Mouse (Mus musculus): ENCODE data around the gene Bscl2. TPM values are rescaled to one million over a fixed set of nuclear protein-coding genes. Genes with fewer than 3 reads are reported as not detected.
"Not testable (repeated sequence)": the region's sequence is repeated elsewhere in the genome, so short reads cannot be mapped to it uniquely, and the experiment has no call there.

The Bscl2 gene
- total RNA-seq, 2 experiments from 2014 or later, result 48.1 to 97.8 TPM

DNA sequence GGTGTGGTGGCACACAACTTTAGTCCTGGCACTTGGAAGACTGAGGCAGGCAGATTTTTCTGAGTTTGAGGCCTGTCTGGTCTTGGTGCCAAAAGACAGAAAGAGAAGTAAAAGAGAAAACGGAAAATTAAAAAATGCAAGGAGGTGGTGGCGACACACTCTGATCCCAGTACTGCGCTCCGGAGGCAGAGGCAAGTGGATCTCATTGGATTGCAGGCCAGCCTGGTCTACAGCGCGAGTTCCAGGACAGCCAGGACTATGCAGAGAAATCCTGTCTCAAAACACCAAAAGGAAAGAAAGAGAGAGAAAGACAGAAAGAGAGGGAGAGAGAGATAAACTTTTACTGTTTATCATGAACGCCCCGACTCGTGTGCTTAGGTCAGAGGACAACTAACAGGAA is 33.6 kb downstream of the Bscl2 start:
- ATAC-seq (ENCODE audit: poor library complexity, severe bottlenecking), result no peak; the same call in 1 of the 2 replicates

DNA sequence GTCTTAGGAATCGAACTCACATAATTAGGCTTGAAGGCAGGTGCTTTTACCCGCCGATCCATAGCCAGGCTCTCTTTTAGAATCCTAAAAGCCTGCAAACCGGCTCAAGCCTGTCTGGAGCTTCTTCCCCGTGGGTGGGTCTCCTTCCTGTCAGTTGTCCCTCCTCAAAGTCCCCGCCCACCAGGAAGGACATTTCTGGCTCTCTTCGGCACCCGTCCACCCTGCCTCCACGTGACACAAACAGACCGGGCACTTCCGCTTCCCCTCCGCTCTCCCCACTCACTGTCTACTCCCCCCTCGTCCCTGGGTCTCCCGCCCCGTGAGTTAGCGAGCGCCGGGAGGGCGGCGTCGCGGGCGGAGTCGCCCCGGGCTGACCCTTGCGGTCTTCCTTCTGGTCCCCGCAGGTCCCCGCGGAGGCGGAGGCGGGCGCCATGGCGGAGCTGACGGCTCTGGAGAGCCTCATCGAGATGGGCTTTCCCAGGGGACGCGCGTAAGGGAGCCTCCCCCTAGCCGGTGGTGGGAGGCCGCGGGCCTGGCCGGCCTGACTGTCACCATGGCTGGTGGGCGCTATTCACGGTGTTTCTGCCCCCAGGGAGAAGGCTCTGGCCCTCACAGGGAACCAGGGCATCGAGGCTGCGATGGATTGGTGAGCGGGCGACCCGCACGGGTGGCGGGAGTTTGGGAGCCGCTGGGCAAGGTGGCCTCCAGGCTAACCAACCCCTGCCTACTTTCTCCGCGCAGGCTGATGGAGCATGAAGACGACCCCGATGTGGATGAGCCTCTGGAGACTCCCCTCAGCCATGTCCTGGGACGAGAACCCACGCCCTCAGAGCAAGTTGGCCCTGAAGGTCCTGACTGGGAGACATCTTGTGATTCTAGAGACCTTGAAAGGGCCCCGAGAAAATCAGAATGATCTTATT is 34.3 kb downstream of the Bscl2 start, which contains the start of gene Ubxn1:
Gene Ubxn1 (plus strand): TSS at position 230 of the 920 bp plus-strand sequence.
- peak; percentile 100 for ATAC-seq (ENCODE audit: poor library complexity, severe bottlenecking)

- ATAC-seq (ENCODE audit: poor library complexity, severe bottlenecking), result no peak
These were observed 35.1 kb downstream of the Bscl2 start for GRCm38 (mm10) chr19:8872266-8872840.

DNA sequence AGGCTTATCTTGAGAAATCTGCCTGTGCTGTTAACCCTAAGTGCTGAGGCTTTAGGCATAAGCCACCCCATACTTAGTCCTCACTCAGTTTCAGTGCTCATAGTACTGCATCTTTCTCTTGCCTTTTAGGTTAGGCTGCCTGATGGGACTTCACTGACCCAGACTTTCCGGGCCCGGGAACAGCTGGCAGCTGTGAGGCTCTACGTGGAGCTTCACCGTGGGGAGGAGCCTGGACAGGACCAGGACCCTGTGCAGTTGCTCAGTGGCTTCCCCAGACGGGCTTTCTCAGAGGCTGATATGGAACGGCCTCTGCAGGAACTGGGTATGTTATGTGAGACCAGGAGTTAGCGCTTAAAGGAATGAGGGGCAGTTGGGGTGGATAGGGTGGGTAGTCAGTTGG is 37.8 kb downstream of the Bscl2 start:
- no peak for ATAC-seq (ENCODE audit: poor library complexity, severe bottlenecking)

GRCm38 (mm10) chr19:8880311-8881033 is 43.2 kb downstream of the Bscl2 start, which contains the start of gene Uqcc3:
Gene Uqcc3, minus strand, starts transcription at chr19:8880923.
- ATAC-seq (ENCODE audit: poor library complexity, severe bottlenecking), result peak; percentile 99

GRCm38 (mm10) chr19:8881034-8881392 is 43.7 kb downstream of the Bscl2 start:
- ATAC-seq (ENCODE audit: poor library complexity, severe bottlenecking), result no peak

GRCm38 (mm10) chr19:8883616-8884015 is 46.3 kb downstream of the Bscl2 start, which contains the start of the genes Lbhd1 and Gm49403:
Gene Lbhd1, plus strand, starts transcription at chr19:8883732.
Gene Gm49403, plus strand, starts transcription at chr19:8883930.
- no peak for ATAC-seq (ENCODE audit: poor library complexity, severe bottlenecking)

- no peak for ATAC-seq (ENCODE audit: poor library complexity, severe bottlenecking)
These were observed 49.8 kb downstream of the Bscl2 start for GRCm38 (mm10) chr19:8886916-8887584.

DNA sequence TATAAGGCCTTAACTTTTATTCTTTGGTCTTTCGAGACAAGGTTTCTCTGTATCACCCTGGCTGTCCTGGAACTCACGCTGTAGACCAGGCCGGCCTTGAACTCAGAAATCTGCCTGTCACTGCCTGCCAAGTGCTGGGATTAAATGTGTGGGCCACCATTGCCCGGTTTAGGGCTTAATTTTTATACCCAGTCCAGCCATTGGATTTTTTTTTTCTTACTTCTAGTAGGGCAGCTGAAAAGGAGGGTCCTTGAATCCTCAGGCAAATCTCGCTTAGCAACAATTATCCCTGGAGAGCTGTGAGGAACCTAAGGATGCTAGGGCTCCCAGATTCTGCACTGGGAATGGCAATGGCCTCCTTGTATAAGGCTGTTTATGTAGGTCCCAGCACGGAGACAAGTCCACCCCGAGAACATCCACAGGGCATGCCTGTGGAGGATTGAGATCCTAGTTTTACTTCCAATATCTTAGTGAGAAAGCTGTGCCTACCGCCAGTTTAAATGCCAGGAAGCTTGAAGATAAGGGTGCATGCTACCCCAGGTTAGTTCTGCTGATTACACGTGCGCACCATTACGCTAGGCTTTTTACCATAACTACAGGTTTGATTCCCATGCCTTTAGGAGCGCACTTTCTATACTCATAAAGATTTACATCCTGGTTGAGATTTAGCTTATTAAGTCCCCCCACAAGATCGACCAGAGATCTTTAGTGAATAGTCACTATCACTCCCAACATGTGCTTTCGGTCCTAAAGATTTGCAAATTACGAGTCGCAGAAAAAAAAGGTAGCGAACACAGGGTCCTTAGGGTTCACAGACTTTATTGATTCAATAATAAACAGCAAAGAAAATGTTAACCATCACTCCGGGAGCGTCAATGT is 50.6 kb downstream of the Bscl2 start:
- no peak for ATAC-seq (ENCODE audit: poor library complexity, severe bottlenecking)

- ATAC-seq (ENCODE audit: poor library complexity, severe bottlenecking), result peak; percentile 95
These were observed 51.5 kb downstream of the Bscl2 start, which contains the start of the genes 1810009A15Rik and Gm49416 for GRCm38 (mm10) chr19:8888511-8889385. Gene 1810009A15Rik, plus strand, starts transcription at chr19:8888853. Gene Gm49416, plus strand, starts transcription at chr19:8888926.

DNA sequence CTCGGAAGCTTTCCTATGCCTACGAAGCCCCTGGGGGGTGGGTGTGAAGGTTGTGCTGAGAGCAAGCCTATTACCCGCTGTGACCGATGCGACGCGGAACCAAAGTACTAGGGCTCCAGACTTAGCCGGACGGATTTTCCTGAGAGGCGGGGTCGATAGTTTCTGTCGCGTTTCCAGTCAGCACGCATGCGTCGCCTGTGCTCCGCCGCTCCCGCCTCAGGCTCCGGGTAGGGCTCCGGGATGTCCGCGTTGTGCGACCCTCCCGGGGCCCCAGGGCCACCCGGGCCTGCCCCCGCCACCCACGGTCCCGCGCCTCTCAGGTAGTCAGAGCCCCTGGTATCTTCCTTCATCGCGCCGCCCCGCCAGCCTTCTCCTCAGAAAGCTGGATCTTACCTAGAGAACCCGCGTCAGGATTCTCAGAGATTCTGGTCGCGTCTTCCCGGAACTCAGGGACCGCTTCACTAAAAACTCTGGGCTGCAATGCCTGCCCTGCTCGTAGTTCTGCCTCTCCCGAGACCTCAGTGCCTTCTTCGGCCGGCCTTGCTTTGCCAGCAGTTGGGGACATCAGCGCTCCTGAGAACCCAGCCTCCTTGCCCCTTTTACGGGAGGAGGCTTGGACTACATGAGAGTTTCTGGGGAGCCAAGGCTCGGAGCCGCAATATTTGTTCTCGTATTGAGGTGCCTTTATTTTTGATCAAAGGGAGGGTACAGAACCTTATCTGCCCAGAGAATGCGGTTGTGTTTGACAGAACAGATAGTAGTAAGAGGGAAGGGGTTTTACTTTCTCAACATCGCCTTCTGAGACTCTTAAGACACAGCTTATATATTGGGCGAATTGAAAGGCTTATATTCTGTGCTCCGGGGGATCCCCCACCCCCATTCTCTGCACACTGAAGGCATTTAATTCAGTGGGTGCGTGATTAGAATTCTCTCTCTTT is 55.8 kb downstream of the Bscl2 start, which contains the start of gene Ints5:
Gene Ints5 (plus strand): TSS at position 177 of the 938 bp plus-strand sequence.
- ATAC-seq (ENCODE audit: poor library complexity, severe bottlenecking), result peak; percentile 61

- no peak for ATAC-seq (ENCODE audit: poor library complexity, severe bottlenecking)
These were observed 58.2 kb downstream of the Bscl2 start for GRCm38 (mm10) chr19:8895397-8895960.

- ATAC-seq (ENCODE audit: poor library complexity, severe bottlenecking), result not testable (repeated sequence)
These were observed 59.0 kb downstream of the Bscl2 start for GRCm38 (mm10) chr19:8896231-8896630.

GRCm38 (mm10) chr19:8897211-8897864 is 60.1 kb downstream of the Bscl2 start:
- ATAC-seq (ENCODE audit: poor library complexity, severe bottlenecking), result 0 out of 2 replicates have a peak, but pooled peaks have one; percentile 0

- peak; percentile 99 for ATAC-seq (ENCODE audit: poor library complexity, severe bottlenecking)
These were observed 60.7 kb downstream of the Bscl2 start, which contains the start of gene Ganab for GRCm38 (mm10) chr19:8897865-8898495. Gene Ganab, plus strand, starts transcription at chr19:8898071.

Measured in megakaryocyte, adult 5-6 weeks (primary cell).